Mouse (Mus musculus) C2C12 (cell line): ENCODE results near the gene Sned1.

Experiments
- CTCF ChIP-seq: IDR thresholded peaks from one replicate; pipeline ENCODE4 v1.5.1; 2011; ENCODE audit not compliant: control insufficient read depth, insufficient read depth, insufficient read length
- FOSL1 ChIP-seq: IDR thresholded peaks from one replicate; pipeline ENCODE4 v1.8.0; 2011; ENCODE audit warnings: mild to moderate bottlenecking, low read length; ENCODE audit not compliant: poor library complexity, insufficient read depth, severe bottlenecking

DNA sequence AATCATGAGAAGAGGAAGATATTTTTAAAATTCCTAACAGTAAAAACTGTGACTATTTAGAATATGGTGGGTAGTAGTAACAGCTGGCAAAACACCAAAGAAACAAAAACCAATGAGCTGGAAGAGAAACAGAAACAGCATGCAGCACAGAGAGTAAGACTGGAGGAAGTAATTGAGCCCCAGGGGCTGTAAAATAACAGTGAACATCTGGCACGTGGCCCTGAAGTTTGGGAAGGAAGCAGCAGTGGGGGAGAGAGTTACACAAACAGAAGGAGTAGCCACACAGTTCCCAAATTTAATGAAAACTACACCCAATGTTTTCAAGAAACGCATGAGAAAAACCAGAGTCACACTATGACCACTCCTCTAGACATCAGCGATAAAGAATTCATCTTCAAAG is 31.6 kb downstream of the Sned1 start:
- TF ChIP-seq CTCF (no peak), FOSL1 (no peak)
